Mouse (Mus musculus) macrophage (primary cell): Measurements from ENCODE around the gene Klhl31. TPM values are rescaled to one million over a fixed set of nuclear protein-coding genes. Genes with fewer than 3 reads are reported as not detected.

ENCODE experiments used
- H3K27ac ChIP-seq: fragments of 350-480 bp; formaldehyde crosslinking; 2 replicates; pipeline ENCODE4 v1.9.0; 2021
- H3K36me3 ChIP-seq: fragments of 350-480 bp; formaldehyde crosslinking; 2 replicates; pipeline ENCODE4 v1.9.0; 2021; ENCODE audit errors: inconsistent target
- H3K4me3 ChIP-seq: fragments of 350-480 bp; formaldehyde crosslinking; 2 replicates; pipeline ENCODE4 v1.9.0; 2021; ENCODE audit errors: inconsistent target
- H3K79me2 ChIP-seq: fragments of 350-480 bp; formaldehyde crosslinking; 2 replicates; pipeline ENCODE4 v1.9.0; 2021; ENCODE audit errors: inconsistent target
- WGBS: methylation state at CpG from one replicate; pipeline ENCODE4 v1.1.7; 2026; ENCODE audit warnings: inconsistent platforms; ENCODE audit not compliant: missing documents; 5-methylcytosine and 5-hydroxymethylcytosine counted together
- polyA plus RNA-seq: library from polyadenylated mRNA; stranded (reverse); fragments of 250-400 nt; gene quantifications from 3 replicates; pipeline ENCODE4 v1.2.4, GENCODE M21; 2018; ENCODE audit warnings: inconsistent platforms

Klhl31 gene
- polyA plus RNA-seq, 1 experiment from 2014 or later = not detected

- WGBS = 68% methylated on average over 4 of the region's 4 CpGs
- H3K4me3 ChIP-seq = no peak overlapping the region
- H3K27ac ChIP-seq = no peak overlapping the region
- H3K79me2 ChIP-seq = no peaks in the 10 kb centered on the region
- H3K36me3 ChIP-seq = no peaks in the 10 kb centered on the region
Observed at GRCm38 (mm10) chr9:77615868-77616267, 20.4 kb upstream of the Klhl31 start.

- Histone ChIP-seq H3K36me3 (no peaks in the 10 kb centered on the region), H3K27ac (no peak overlapping the region), H3K4me3 (no peak overlapping the region), H3K79me2 (no peaks in the 10 kb centered on the region)
- 88% methylated on average over 4 of the region's 4 CpGs for WGBS
Observed at GRCm38 (mm10) chr9:77616796-77617195, 19.5 kb upstream of the Klhl31 start.

- Histone ChIP-seq H3K27ac (no peak overlapping the region), H3K4me3 (no peak overlapping the region), H3K36me3 (no peaks in the 10 kb centered on the region), H3K79me2 (no peaks in the 10 kb centered on the region)
- 87% methylated on average over 6 of the region's 6 CpGs for WGBS
Observed at GRCm38 (mm10) chr9:77617751-77618150, 18.5 kb upstream of the Klhl31 start.

GRCm38 (mm10) chr9:77618392-77618791, 17.9 kb upstream of the Klhl31 start:
- WGBS = 79% methylated on average over 2 of the region's 2 CpGs

GRCm38 (mm10) chr9:77620077-77620476, 16.2 kb upstream of the Klhl31 start:
- WGBS = 90% methylated on average over 6 of the region's 6 CpGs
- Histone ChIP-seq H3K79me2 (no peaks in the 10 kb centered on the region), H3K4me3 (no peak overlapping the region), H3K27ac (no peak overlapping the region), H3K36me3 (no peaks in the 10 kb centered on the region)

More at GRCm38 (mm10) chr9:77618392-77618791, 17.9 kb upstream of the Klhl31 start:
- no peaks in the 10 kb centered on the region for H3K79me2 ChIP-seq
- no peak overlapping the region for H3K27ac ChIP-seq
- no peak overlapping the region for H3K4me3 ChIP-seq
- H3K36me3 ChIP-seq = no peaks in the 10 kb centered on the region

- no peaks in the 10 kb centered on the region for H3K36me3 ChIP-seq
Observed at GRCm38 (mm10) chr9:77620482-77620881, 15.8 kb upstream of the Klhl31 start.

DNA sequence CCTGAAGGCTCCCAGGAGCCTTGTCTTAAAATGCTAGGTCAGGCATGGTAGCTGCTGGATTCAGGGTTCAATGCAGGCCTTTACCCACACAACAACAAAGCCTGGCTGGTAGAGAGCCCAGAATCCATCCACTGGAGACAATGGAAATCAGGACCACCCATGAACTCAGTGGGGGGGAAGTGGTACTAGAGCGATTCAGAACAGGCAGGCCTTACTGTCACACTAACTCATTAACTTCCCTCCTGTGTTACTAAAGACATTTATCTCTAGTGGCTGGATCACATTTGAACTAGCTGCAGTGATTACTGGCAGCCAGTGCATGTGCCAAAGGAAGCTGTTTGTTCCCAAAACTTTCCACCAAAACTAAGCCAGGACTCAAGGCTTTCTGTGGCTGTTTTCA, 13.4 kb upstream of the Klhl31 start:
- H3K4me3 ChIP-seq = no peak overlapping the region
- no peaks in the 10 kb centered on the region for H3K79me2 ChIP-seq
- H3K36me3 ChIP-seq = no peaks in the 10 kb centered on the region
- 79% methylated on average over 1 of the region's 1 CpGs for WGBS
- H3K27ac ChIP-seq = no peak overlapping the region

More at GRCm38 (mm10) chr9:77620482-77620881, 15.8 kb upstream of the Klhl31 start:
- H3K27ac ChIP-seq = no peak overlapping the region
- 90% methylated on average over 2 of the region's 2 CpGs for WGBS
- H3K4me3 ChIP-seq = no peak overlapping the region
- no peaks in the 10 kb centered on the region for H3K79me2 ChIP-seq

DNA sequence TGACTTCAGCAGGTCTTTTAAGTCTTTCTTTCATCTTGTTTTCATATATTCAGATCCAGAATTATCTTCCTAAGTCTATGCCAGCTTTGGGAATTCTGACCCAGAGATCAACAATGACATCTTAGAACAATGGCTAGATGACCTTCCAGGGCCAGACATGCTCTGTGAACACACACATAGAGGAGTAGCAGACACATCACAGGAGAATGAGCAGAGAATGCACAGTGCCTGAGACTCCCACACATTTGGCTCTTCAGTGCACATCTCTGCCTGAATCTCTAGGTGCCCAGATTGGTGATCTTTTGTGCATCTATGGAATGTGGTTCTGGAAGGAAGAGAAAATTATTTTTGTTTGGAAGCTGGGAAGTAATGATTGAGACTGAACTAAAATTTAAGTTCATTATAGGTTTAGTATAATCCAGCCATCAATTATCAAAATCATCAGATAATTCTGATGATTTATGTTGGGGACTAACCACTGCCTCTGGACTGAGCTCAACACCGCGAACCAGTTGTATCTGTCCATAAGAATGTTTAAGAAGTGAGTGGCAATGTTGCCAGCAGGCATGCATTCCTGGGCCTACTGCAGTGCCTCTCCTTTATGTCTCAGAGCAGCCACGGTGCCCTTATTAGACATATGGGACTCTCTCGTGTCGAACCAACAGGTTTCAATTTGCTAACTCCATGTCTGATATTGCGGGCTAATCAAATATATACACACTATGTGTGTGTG, 12.8 kb upstream of the Klhl31 start:
- H3K79me2 ChIP-seq = no peaks in the 10 kb centered on the region
- no peak overlapping the region for H3K27ac ChIP-seq
- WGBS = 100% methylated on average over 3 of the region's 6 CpGs
- H3K4me3 ChIP-seq = no peak overlapping the region
- no peaks in the 10 kb centered on the region for H3K36me3 ChIP-seq

GRCm38 (mm10) chr9:77624171-77624570, 12.1 kb upstream of the Klhl31 start:
- Histone ChIP-seq H3K79me2 (no peaks in the 10 kb centered on the region), H3K27ac (no peak overlapping the region), H3K4me3 (no peak overlapping the region), H3K36me3 (no peaks in the 10 kb centered on the region)
- 79% methylated on average over 5 of the region's 5 CpGs for WGBS

DNA sequence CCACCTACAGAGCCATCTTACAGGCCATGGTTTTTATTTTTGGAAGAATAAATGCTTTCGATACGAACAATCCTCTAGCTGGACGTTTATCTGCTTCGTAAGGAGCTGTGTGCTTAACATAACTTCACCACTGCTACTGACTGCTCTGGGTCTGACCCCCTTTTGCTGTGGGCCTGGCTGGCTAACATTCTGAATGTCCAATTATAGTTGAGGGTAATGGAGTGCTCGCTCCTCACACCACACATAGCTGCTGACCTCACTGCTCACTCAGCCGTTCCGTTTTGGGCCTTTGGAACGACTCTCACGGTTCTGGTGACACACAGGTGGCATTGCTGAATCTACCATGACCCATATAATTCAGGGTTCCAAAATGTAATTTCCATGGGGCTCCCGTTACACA, 7.6 kb upstream of the Klhl31 start:
- Histone ChIP-seq H3K27ac (no peak overlapping the region), H3K36me3 (no peaks in the 10 kb centered on the region), H3K4me3 (no peak overlapping the region), H3K79me2 (no peaks in the 10 kb centered on the region)
- WGBS = 94% methylated on average over 10 of the region's 10 CpGs

DNA sequence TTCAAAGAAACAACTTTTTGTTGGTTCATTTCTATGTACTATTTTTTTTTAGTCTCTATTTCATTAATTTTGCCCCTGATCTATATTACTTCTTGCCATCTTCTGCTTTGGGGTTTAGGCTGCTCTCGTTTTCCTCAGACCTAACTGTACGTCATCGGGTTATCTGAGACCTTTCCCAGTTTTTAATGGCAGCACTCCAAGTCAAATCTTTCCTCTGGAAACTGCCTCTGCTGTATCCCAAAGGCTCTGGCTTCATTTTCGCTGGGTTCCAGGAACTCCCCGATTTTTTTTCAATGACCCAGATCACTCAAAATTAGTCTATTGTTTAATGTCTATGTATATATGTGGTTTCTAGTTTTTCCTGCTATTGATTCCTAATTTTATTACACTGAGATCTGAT, 6.6 kb upstream of the Klhl31 start:
- no peak overlapping the region for H3K4me3 ChIP-seq
- H3K36me3 ChIP-seq = no peaks in the 10 kb centered on the region
- H3K79me2 ChIP-seq = no peaks in the 10 kb centered on the region
- 97% methylated on average over 5 of the region's 5 CpGs for WGBS
- H3K27ac ChIP-seq = no peak overlapping the region

- Histone ChIP-seq H3K79me2 (no peaks in the 10 kb centered on the region), H3K4me3 (no peak overlapping the region), H3K36me3 (no peaks in the 10 kb centered on the region), H3K27ac (no peak overlapping the region)
- WGBS = 82% methylated on average over 7 of the region's 7 CpGs
Observed at GRCm38 (mm10) chr9:77630764-77631163, 5.5 kb upstream of the Klhl31 start.

DNA sequence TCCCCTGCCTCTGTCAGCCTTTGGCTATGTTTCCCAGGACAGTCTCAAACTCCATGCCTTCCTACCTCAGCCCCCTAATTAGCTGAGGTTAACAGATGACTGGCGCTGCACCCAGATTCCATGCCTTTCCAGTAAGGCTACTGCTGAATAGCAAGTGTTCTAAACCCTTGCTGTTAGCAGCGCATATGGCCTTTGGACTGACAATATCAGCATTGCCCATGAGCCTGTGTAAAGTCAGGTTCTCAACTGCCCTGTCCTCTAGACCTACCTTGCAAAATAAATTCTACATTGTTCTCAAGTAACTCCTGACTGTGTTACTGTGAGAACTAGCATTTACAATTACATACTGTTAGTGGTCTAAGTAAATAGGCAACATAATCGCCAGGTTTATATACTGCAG, 3.9 kb upstream of the Klhl31 start:
- H3K27ac ChIP-seq = no peak overlapping the region
- WGBS = 90% methylated on average over 3 of the region's 3 CpGs
- no peaks in the 10 kb centered on the region for H3K79me2 ChIP-seq
- no peak overlapping the region for H3K4me3 ChIP-seq
- no peaks in the 10 kb centered on the region for H3K36me3 ChIP-seq

GRCm38 (mm10) chr9:77636003-77636402, 297 bp upstream of the Klhl31 start:
- WGBS = 84% methylated on average over 5 of the region's 5 CpGs

GRCm38 (mm10) chr9:77637357-77637756, 1.1 kb downstream of the Klhl31 start:
- Histone ChIP-seq H3K4me3 (no peak overlapping the region), H3K79me2 (no peaks in the 10 kb centered on the region), H3K27ac (no peak overlapping the region), H3K36me3 (no peaks in the 10 kb centered on the region)
- 93% methylated on average over 10 of the region's 10 CpGs for WGBS

More at GRCm38 (mm10) chr9:77636003-77636402, 297 bp upstream of the Klhl31 start:
- Histone ChIP-seq H3K36me3 (no peaks in the 10 kb centered on the region), H3K4me3 (no peak overlapping the region), H3K27ac (no peak overlapping the region), H3K79me2 (no peaks in the 10 kb centered on the region)

DNA sequence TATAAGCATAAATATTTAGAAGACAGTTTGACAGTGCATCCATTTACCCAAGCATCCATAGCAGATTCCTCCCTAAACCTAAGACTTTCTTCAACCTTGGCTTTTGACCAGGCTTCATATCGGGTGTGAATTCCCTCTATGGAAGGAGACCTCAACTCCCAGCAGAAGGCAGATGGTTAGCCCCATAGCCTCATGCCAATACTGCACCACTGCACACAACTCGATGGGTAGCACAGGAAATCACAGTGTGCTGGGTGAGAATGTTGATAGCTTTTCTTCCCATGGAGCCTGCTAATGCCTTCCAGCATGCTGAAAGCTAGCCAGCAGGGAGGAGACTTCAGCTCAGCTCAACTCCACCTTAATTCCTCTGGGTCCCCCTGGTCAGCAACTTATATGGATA, 8.9 kb downstream of the Klhl31 start:
- Histone ChIP-seq H3K4me3 (no peak overlapping the region), H3K36me3 (no peaks in the 10 kb centered on the region), H3K27ac (no peak overlapping the region), H3K79me2 (no peaks in the 10 kb centered on the region)
- 71% methylated on average over 2 of the region's 2 CpGs for WGBS
